Mouse (Mus musculus): Measurements from ENCODE around the gene Spata13. TPM values are rescaled to one million over a fixed set of nuclear protein-coding genes. Genes with fewer than 3 reads are reported as not detected.
A peak's percentile ranks its signal among the peaks of the same experiment; 100 is the strongest.

The Spata13 gene
- polyA plus RNA-seq, 1 experiment from 2014 or later: 13.4 TPM

- no peaks in the 10 kb centered on the region for H3K9me3 ChIP-seq
- no peaks in the 10 kb centered on the region for H3K27me3 ChIP-seq (replicated peaks)
- H3K4me1 ChIP-seq: peaks cover 98% of the 10 kb centered on the region
- no peak for ATAC-seq (ENCODE audit: extremely low read depth, insufficient number of reproducible peaks, low FRiP score, low TSS enrichment)
- H3K9ac ChIP-seq: peak overlapping the region; percentile 48
- peak overlapping the region; percentile 97 for H3K27ac ChIP-seq (replicated peaks)
- H3K36me3 ChIP-seq: peaks cover 10% of the 10 kb centered on the region; the same call in 1 of the 2 replicates
- no peak overlapping the region for H3K4me2 ChIP-seq
- WGBS: 10% methylated on average over 3 of the region's 9 CpGs
- H3K4me3 ChIP-seq: no peak overlapping the region
Observed at GRCm38 (mm10) chr14:60739155-60739554, 105.4 kb downstream of the Spata13 start.

GRCm38 (mm10) chr14:60739616-60740015 is 105.8 kb downstream of the Spata13 start:
- H3K4me2 ChIP-seq: peak overlapping the region; percentile 13; the same call in 1 of the 2 replicates
- peaks cover 98% of the 10 kb centered on the region for H3K4me1 ChIP-seq
- 60% methylated on average over 12 of the region's 12 CpGs for WGBS
- peak overlapping the region; percentile 48 for H3K9ac ChIP-seq
- no peaks in the 10 kb centered on the region for H3K9me3 ChIP-seq
- ATAC-seq (ENCODE audit: extremely low read depth, insufficient number of reproducible peaks, low FRiP score, low TSS enrichment): no peak
- no peak overlapping the region for H3K4me3 ChIP-seq
- H3K36me3 ChIP-seq: peaks cover 10% of the 10 kb centered on the region; the same call in 1 of the 2 replicates
- no peaks in the 10 kb centered on the region for H3K27me3 ChIP-seq (replicated peaks)
- H3K27ac ChIP-seq (replicated peaks): peak overlapping the region; percentile 97

GRCm38 (mm10) chr14:60740507-60740906 is 106.7 kb downstream of the Spata13 start:
- H3K36me3 ChIP-seq: peaks cover 13% of the 10 kb centered on the region
- no peak for ATAC-seq (ENCODE audit: extremely low read depth, insufficient number of reproducible peaks, low FRiP score, low TSS enrichment)
- peak overlapping the region; percentile 68 for H3K9ac ChIP-seq
- WGBS: 53% methylated on average over 5 of the region's 5 CpGs
- H3K4me1 ChIP-seq: peaks cover 98% of the 10 kb centered on the region
- H3K27me3 ChIP-seq (replicated peaks): no peaks in the 10 kb centered on the region
- H3K9me3 ChIP-seq: no peaks in the 10 kb centered on the region
- H3K4me3 ChIP-seq: no peak overlapping the region
- peak overlapping the region; percentile 43; the same call in 1 of the 2 replicates for H3K4me2 ChIP-seq
- H3K27ac ChIP-seq (replicated peaks): peak overlapping the region; percentile 97

- Histone ChIP-seq H3K9ac (peak overlapping the region; percentile 68), H3K4me2 (peak overlapping the region; percentile 43), H3K4me3 (no peak overlapping the region), H3K27ac (replicated peaks) (peak overlapping the region; percentile 97), H3K27me3 (replicated peaks) (no peaks in the 10 kb centered on the region), H3K36me3 (peaks cover 19% of the 10 kb centered on the region), H3K9me3 (no peaks in the 10 kb centered on the region), H3K4me1 (peaks cover 97% of the 10 kb centered on the region)
- 47% methylated on average over 8 of the region's 8 CpGs for WGBS
- no peak for ATAC-seq (ENCODE audit: extremely low read depth, insufficient number of reproducible peaks, low FRiP score, low TSS enrichment)
Observed at GRCm38 (mm10) chr14:60741033-60741432, 107.2 kb downstream of the Spata13 start.

- Histone ChIP-seq H3K4me1 (peaks cover 92% of the 10 kb centered on the region), H3K4me2 (peak overlapping the region; percentile 43), H3K27ac (replicated peaks) (peak overlapping the region; percentile 97), H3K9me3 (no peaks in the 10 kb centered on the region), H3K9ac (peak overlapping the region; percentile 68), H3K36me3 (peaks cover 24% of the 10 kb centered on the region), H3K4me3 (no peak overlapping the region; the same call in 1 of the 2 replicates), H3K27me3 (replicated peaks) (no peaks in the 10 kb centered on the region)
- WGBS: 15% methylated on average over 6 of the region's 6 CpGs
- peak; percentile 57; the same call in 1 of the 2 replicates for ATAC-seq (ENCODE audit: extremely low read depth, insufficient number of reproducible peaks, low FRiP score, low TSS enrichment)
Observed at GRCm38 (mm10) chr14:60741490-60741981, 107.7 kb downstream of the Spata13 start.

GRCm38 (mm10) chr14:60743681-60744080 is 109.9 kb downstream of the Spata13 start:
- Histone ChIP-seq H3K27ac (replicated peaks) (0 out of 2 replicates have a peak overlapping the region, but pooled peaks have one; percentile 28), H3K36me3 (peaks cover 44% of the 10 kb centered on the region), H3K4me2 (no peak overlapping the region), H3K9ac (peak overlapping the region; percentile 56; the same call in 1 of the 2 replicates), H3K4me1 (peaks cover 70% of the 10 kb centered on the region), H3K4me3 (no peak overlapping the region), H3K9me3 (no peaks in the 10 kb centered on the region), H3K27me3 (replicated peaks) (no peaks in the 10 kb centered on the region)
- ATAC-seq (ENCODE audit: extremely low read depth, insufficient number of reproducible peaks, low FRiP score, low TSS enrichment): no peak
- 71% methylated on average over 9 of the region's 9 CpGs for WGBS

GRCm38 (mm10) chr14:60745201-60745600 is 111.4 kb downstream of the Spata13 start:
- 50% methylated on average over 6 of the region's 6 CpGs for WGBS
- no peak overlapping the region for H3K4me3 ChIP-seq
- H3K9me3 ChIP-seq: no peaks in the 10 kb centered on the region
- ATAC-seq (ENCODE audit: extremely low read depth, insufficient number of reproducible peaks, low FRiP score, low TSS enrichment): no peak
- peak overlapping the region; percentile 16; the same call in 1 of the 2 replicates for H3K27ac ChIP-seq (replicated peaks)
- no peak overlapping the region for H3K4me2 ChIP-seq
- H3K27me3 ChIP-seq (replicated peaks): no peaks in the 10 kb centered on the region
- peaks cover 70% of the 10 kb centered on the region for H3K4me1 ChIP-seq
- peaks cover 60% of the 10 kb centered on the region for H3K36me3 ChIP-seq
- 0 out of 2 replicates have a peak overlapping the region, but pooled peaks have one; percentile 19 for H3K9ac ChIP-seq

GRCm38 (mm10) chr14:60746141-60746540 is 112.3 kb downstream of the Spata13 start:
- Histone ChIP-seq H3K9me3 (no peaks in the 10 kb centered on the region), H3K9ac (no peak overlapping the region), H3K4me2 (no peak overlapping the region), H3K27me3 (replicated peaks) (no peaks in the 10 kb centered on the region), H3K4me1 (peaks cover 65% of the 10 kb centered on the region), H3K4me3 (no peak overlapping the region), H3K27ac (replicated peaks) (no peak overlapping the region), H3K36me3 (peaks cover 69% of the 10 kb centered on the region)
- 92% methylated on average over 10 of the region's 10 CpGs for WGBS
- no peak for ATAC-seq (ENCODE audit: extremely low read depth, insufficient number of reproducible peaks, low FRiP score, low TSS enrichment)

- no peak overlapping the region for H3K4me3 ChIP-seq
- no peak for ATAC-seq (ENCODE audit: extremely low read depth, insufficient number of reproducible peaks, low FRiP score, low TSS enrichment)
- no peaks in the 10 kb centered on the region for H3K9me3 ChIP-seq
- no peaks in the 10 kb centered on the region for H3K27me3 ChIP-seq (replicated peaks)
- no peak overlapping the region for H3K27ac ChIP-seq (replicated peaks)
- 82% methylated on average over 21 of the region's 21 CpGs for WGBS
- peaks cover 53% of the 10 kb centered on the region for H3K4me1 ChIP-seq
- H3K9ac ChIP-seq: no peak overlapping the region
- peaks cover 74% of the 10 kb centered on the region for H3K36me3 ChIP-seq
- H3K4me2 ChIP-seq: no peak overlapping the region
Observed at GRCm38 (mm10) chr14:60747154-60747870, 113.5 kb downstream of the Spata13 start.

GRCm38 (mm10) chr14:60749880-60750279 is 116.1 kb downstream of the Spata13 start:
- Histone ChIP-seq H3K4me1 (peaks cover 31% of the 10 kb centered on the region), H3K4me2 (peak overlapping the region; percentile 24), H3K9ac (0 out of 2 replicates have a peak overlapping the region, but pooled peaks have one; percentile 28), H3K27ac (replicated peaks) (peak overlapping the region; percentile 79), H3K27me3 (replicated peaks) (no peaks in the 10 kb centered on the region), H3K9me3 (no peaks in the 10 kb centered on the region), H3K4me3 (no peak overlapping the region), H3K36me3 (peaks cover 89% of the 10 kb centered on the region)
- no peak for ATAC-seq (ENCODE audit: extremely low read depth, insufficient number of reproducible peaks, low FRiP score, low TSS enrichment)
- WGBS: 43% methylated on average over 12 of the region's 12 CpGs

GRCm38 (mm10) chr14:60751581-60751980 is 117.8 kb downstream of the Spata13 start:
- no peaks in the 10 kb centered on the region for H3K27me3 ChIP-seq (replicated peaks)

More at GRCm38 (mm10) chr14:60751581-60751980, 117.8 kb downstream of the Spata13 start:
- no peak overlapping the region for H3K9ac ChIP-seq
- 90% methylated on average over 16 of the region's 16 CpGs for WGBS
- H3K9me3 ChIP-seq: no peaks in the 10 kb centered on the region
- H3K4me1 ChIP-seq: peaks cover 21% of the 10 kb centered on the region
- H3K27ac ChIP-seq (replicated peaks): no peak overlapping the region
- H3K4me2 ChIP-seq: no peak overlapping the region
- H3K36me3 ChIP-seq: peaks cover 92% of the 10 kb centered on the region
- ATAC-seq (ENCODE audit: extremely low read depth, insufficient number of reproducible peaks, low FRiP score, low TSS enrichment): no peak
- no peak overlapping the region for H3K4me3 ChIP-seq
